Mouse (Mus musculus) heart, embryonic 11.5 days (tissue): ENCODE data around the gene Trpc3. TPM values are rescaled to one million over a fixed set of nuclear protein-coding genes. Genes with fewer than 3 reads are reported as not detected.

Experiments
- ATAC-seq: fragments of 200-750 bp; cut with Nextera tagmentation; replicated peaks from 2 replicates; pipeline ENCODE4 v1.8.0; 2017; ENCODE audit warnings: moderate library complexity; ENCODE audit not compliant: insufficient number of reproducible peaks, low FRiP score, low TSS enrichment
- H3K27ac ChIP-seq: fragments of 300-500 bp; sonication (generic); 2 replicates; pipeline ENCODE4 v1.5.1; 2014; ENCODE audit warnings: mild to moderate bottlenecking, low read depth, low read length
- H3K27me3 ChIP-seq: fragments of 300-500 bp; sonication (generic); 2 replicates; pipeline ENCODE4 v1.6.1; 2014; ENCODE audit warnings: mild to moderate bottlenecking, low read length, mixed read lengths; ENCODE audit not compliant: control insufficient read depth, insufficient read depth
- H3K36me3 ChIP-seq: fragments of 300-500 bp; sonication (generic); 2 replicates; pipeline ENCODE4 v1.6.1; 2014; ENCODE audit warnings: mild to moderate bottlenecking, low read length, moderate library complexity, mixed read lengths; ENCODE audit not compliant: control insufficient read depth, insufficient read depth
- H3K4me1 ChIP-seq: fragments of 300-500 bp; sonication (generic); 2 replicates; pipeline ENCODE4 v1.6.1; 2014; ENCODE audit warnings: low read length; ENCODE audit not compliant: control insufficient read depth, insufficient read depth
- H3K4me2 ChIP-seq: fragments of 300-500 bp; sonication (generic); 2 replicates; pipeline ENCODE4 v1.6.1; 2014; ENCODE audit warnings: mild to moderate bottlenecking, moderate library complexity
- H3K4me3 ChIP-seq: fragments of 300-500 bp; sonication (generic); 2 replicates; pipeline ENCODE4 v1.5.1; 2014; ENCODE audit warnings: low read depth, low read length
- H3K9ac ChIP-seq: fragments of 300-500 bp; sonication (generic); 2 replicates; pipeline ENCODE4 v1.6.1; 2014; ENCODE audit warnings: mild to moderate bottlenecking, low read depth, low read length, moderate library complexity
- H3K9me3 ChIP-seq: fragments of 300-500 bp; sonication (generic); replicated peaks from 2 replicates; pipeline ENCODE4 v1.6.1; 2016; ENCODE audit warnings: low read length; ENCODE audit not compliant: control insufficient read depth
- WGBS: fragments of 180-500 bp; shearing (Covaris S2); extraction: QIAGEN DNeasy Blood & Tissue Kit; methylation state at CpG from one replicate; pipeline ENCODE4 v1.1.7; 2014; ENCODE audit not compliant: insufficient replicate concordance; 5-methylcytosine and 5-hydroxymethylcytosine counted together
- polyA plus RNA-seq: library from polyadenylated mRNA; unstranded; fragments of >200 nt; fragmentation: Nextera tagmentation; extraction: Ambion mirVana; gene quantifications from 2 replicates; pipeline ENCODE4 v1.2.1, GENCODE M21; 2014

Trpc3 gene
- polyA plus RNA-seq: 2.5 and 3.5 TPM in 2 replicates

GRCm38 (mm10) chr3:36689392-36690291 is at the start of gene Trpc3:
Trpc3 (minus strand) TSS chr3:36690167.
- peak; percentile 85 for ATAC-seq
- H3K9me3 ChIP-seq: no peaks in the 10 kb centered on the region
- H3K27me3 ChIP-seq: 0 out of 2 replicates have a peak, but pooled peaks cover 3% of the 10 kb centered on the region
- H3K4me1 ChIP-seq: no peaks in the 10 kb centered on the region
- peak within 1 kb of the TSS; percentile 84 for H3K4me2 ChIP-seq
- peak within 1 kb of the TSS; percentile 78 for H3K4me3 ChIP-seq
- no peaks in the 10 kb centered on the region for H3K36me3 ChIP-seq
- H3K9ac ChIP-seq: peak within 1 kb of the TSS; percentile 78
- H3K27ac ChIP-seq: no peak within 1 kb of the TSS
- WGBS: 1% methylated on average over 81 of the region's 91 CpGs

GRCm38 (mm10) chr3:36738071-36738470 is 48.1 kb upstream of the Trpc3 start:
- Histone ChIP-seq H3K4me1 (no peaks in the 10 kb centered on the region), H3K9me3 (no peaks in the 10 kb centered on the region), H3K4me2 (no peak overlapping the region), H3K27me3 (no peaks in the 10 kb centered on the region), H3K4me3 (no peak overlapping the region), H3K9ac (no peak overlapping the region), H3K36me3 (no peaks in the 10 kb centered on the region), H3K27ac (no peak overlapping the region)
- WGBS: 58% methylated on average over 4 of the region's 4 CpGs
- ATAC-seq: no peak

GRCm38 (mm10) chr3:36733075-36733474 is 43.1 kb upstream of the Trpc3 start:
- Histone ChIP-seq H3K27me3 (no peaks in the 10 kb centered on the region), H3K36me3 (no peaks in the 10 kb centered on the region), H3K4me2 (no peak overlapping the region), H3K9me3 (no peaks in the 10 kb centered on the region), H3K9ac (no peak overlapping the region), H3K4me1 (no peaks in the 10 kb centered on the region), H3K27ac (no peak overlapping the region), H3K4me3 (no peak overlapping the region)
- no peak for ATAC-seq
- 89% methylated on average over 4 of the region's 4 CpGs for WGBS

- 67% methylated on average over 8 of the region's 8 CpGs for WGBS
- Histone ChIP-seq H3K9ac (no peak overlapping the region), H3K4me1 (no peaks in the 10 kb centered on the region)
Measured at GRCm38 (mm10) chr3:36726545-36726944, 36.6 kb upstream of the Trpc3 start.

GRCm38 (mm10) chr3:36721850-36722249 is 31.9 kb upstream of the Trpc3 start:
- no peaks in the 10 kb centered on the region for H3K4me1 ChIP-seq
- H3K27me3 ChIP-seq: no peaks in the 10 kb centered on the region
- ATAC-seq: no peak
- no peak overlapping the region for H3K27ac ChIP-seq
- H3K9ac ChIP-seq: no peak overlapping the region
- H3K36me3 ChIP-seq: no peaks in the 10 kb centered on the region
- no peak overlapping the region for H3K4me3 ChIP-seq
- no peaks in the 10 kb centered on the region for H3K9me3 ChIP-seq
- no peak overlapping the region for H3K4me2 ChIP-seq
- WGBS: 71% methylated on average over 3 of the region's 3 CpGs

More at GRCm38 (mm10) chr3:36726545-36726944, 36.6 kb upstream of the Trpc3 start:
- Histone ChIP-seq H3K36me3 (no peaks in the 10 kb centered on the region), H3K27me3 (no peaks in the 10 kb centered on the region), H3K27ac (no peak overlapping the region), H3K4me2 (no peak overlapping the region), H3K9me3 (no peaks in the 10 kb centered on the region), H3K4me3 (no peak overlapping the region)
- no peak for ATAC-seq

- WGBS: 81% methylated on average over 3 of the region's 3 CpGs
Measured at GRCm38 (mm10) chr3:36709521-36709920, 19.6 kb upstream of the Trpc3 start.

GRCm38 (mm10) chr3:36690292-36690650 is 304 bp upstream of the Trpc3 start:
- H3K9ac ChIP-seq: peak overlapping the region; percentile 78; the same call in 1 of the 2 replicates
- WGBS: 13% methylated on average over 7 of the region's 7 CpGs
- H3K4me1 ChIP-seq: no peaks in the 10 kb centered on the region
- H3K27ac ChIP-seq: no peak overlapping the region
- H3K9me3 ChIP-seq: no peaks in the 10 kb centered on the region
- H3K4me3 ChIP-seq: peak overlapping the region; percentile 78
- 0 out of 2 replicates have a peak, but pooled peaks cover 3% of the 10 kb centered on the region for H3K27me3 ChIP-seq
- no peaks in the 10 kb centered on the region for H3K36me3 ChIP-seq
- peak overlapping the region; percentile 84 for H3K4me2 ChIP-seq
- no peak for ATAC-seq

More at GRCm38 (mm10) chr3:36709521-36709920, 19.6 kb upstream of the Trpc3 start:
- Histone ChIP-seq H3K27me3 (no peaks in the 10 kb centered on the region), H3K9me3 (no peaks in the 10 kb centered on the region), H3K36me3 (no peaks in the 10 kb centered on the region), H3K4me3 (no peak overlapping the region), H3K4me1 (no peaks in the 10 kb centered on the region), H3K4me2 (no peak overlapping the region), H3K27ac (no peak overlapping the region), H3K9ac (no peak overlapping the region)
- ATAC-seq: no peak

- 0 out of 2 replicates have a peak, but pooled peaks cover 3% of the 10 kb centered on the region for H3K27me3 ChIP-seq
- WGBS: 3% methylated on average over 21 of the region's 21 CpGs
- peak overlapping the region; percentile 78 for H3K4me3 ChIP-seq
- peak overlapping the region; percentile 84 for H3K4me2 ChIP-seq
- H3K9me3 ChIP-seq: no peaks in the 10 kb centered on the region
- no peaks in the 10 kb centered on the region for H3K36me3 ChIP-seq
- peak overlapping the region; percentile 78; the same call in 1 of the 2 replicates for H3K9ac ChIP-seq
- no peak overlapping the region for H3K27ac ChIP-seq
- 0 out of 2 replicates have a peak, but pooled peaks have one; percentile 22 for ATAC-seq
- no peaks in the 10 kb centered on the region for H3K4me1 ChIP-seq
Measured at GRCm38 (mm10) chr3:36688874-36689273, 1.1 kb downstream of the Trpc3 start.
